Mouse (Mus musculus) CH12.LX (cell line): ENCODE results near the gene Tep1.

Experiments used
- CTCF ChIP-seq, 2 experiments: IDR thresholded peaks in 1 of 2; conservative IDR thresholded peaks in 1 of 2; 2 replicates each; pipeline ENCODE4 v1.5.1; 2011 to 2012; ENCODE audit warnings: low read depth in 2 of 2, low read length in 2 of 2, improper control_type of control experiment in 1 of 2, inconsistent platforms in 1 of 2, mild to moderate bottlenecking in 1 of 2, moderate library complexity in 1 of 2
- EP300 ChIP-seq: IDR thresholded peaks from 2 replicates; pipeline ENCODE4 v1.6.1; 2011; ENCODE audit warnings: low read length, improper control_type of control experiment
- IRF4 ChIP-seq: IDR thresholded peaks from 2 replicates; pipeline ENCODE4 v1.6.1; 2014; ENCODE audit warnings: low read depth, mild to moderate bottlenecking, inconsistent platforms, low read length, improper control_type of control experiment
- MAX ChIP-seq: IDR thresholded peaks from 2 replicates; pipeline ENCODE4 v1.6.1; 2011; ENCODE audit warnings: low read length, improper control_type of control experiment
- MEF2A ChIP-seq: IDR thresholded peaks from 2 replicates; pipeline ENCODE4 v1.6.1; 2014; ENCODE audit warnings: low read depth, mild to moderate bottlenecking, inconsistent platforms, low read length, improper control_type of control experiment, borderline replicate concordance
- MXI1 ChIP-seq: IDR thresholded peaks from 2 replicates; pipeline ENCODE4 v1.6.1; 2011; ENCODE audit warnings: mild to moderate bottlenecking, low read depth, low read length, improper control_type of control experiment
- NRF1 ChIP-seq: IDR thresholded peaks from 2 replicates; pipeline ENCODE4 v1.6.1; 2014; ENCODE audit warnings: low read depth, mild to moderate bottlenecking, inconsistent platforms, low read length, improper control_type of control experiment, moderate library complexity
- POLR2A ChIP-seq: IDR thresholded peaks from 2 replicates; pipeline ENCODE4 v1.6.1; 2011; ENCODE audit warnings: low read depth, mild to moderate bottlenecking, improper control_type of control experiment, low read length
- POLR2AphosphoS2 ChIP-seq: IDR thresholded peaks from 2 replicates; pipeline ENCODE4 v1.6.1; 2011; ENCODE audit warnings: low read depth, low read length, improper control_type of control experiment
- SMC3 ChIP-seq: IDR thresholded peaks from 2 replicates; pipeline ENCODE4 v1.6.1; 2011; ENCODE audit warnings: low read depth, low read length, improper control_type of control experiment
- TCF12 ChIP-seq: IDR thresholded peaks from 2 replicates; pipeline ENCODE4 v1.6.1; 2014; ENCODE audit warnings: low read depth, mild to moderate bottlenecking, inconsistent platforms, low read length, improper control_type of control experiment
- UBTF ChIP-seq: IDR thresholded peaks from 2 replicates; pipeline ENCODE4 v1.6.1; 2012; ENCODE audit warnings: low read depth, mild to moderate bottlenecking, inconsistent platforms, low read length, improper control_type of control experiment, moderate library complexity

- no peak for TF ChIP-seq TCF12
- TF ChIP-seq MXI1 = no peak
- TF ChIP-seq POLR2A = no peak
- no peak for TF ChIP-seq NRF1
- TF ChIP-seq MEF2A = no peak
- no peak for TF ChIP-seq MAX
- TF ChIP-seq EP300 = no peak
- TF ChIP-seq CTCF (conservative IDR thresholded peaks at IDR 0.05 in 1 of 2, IDR thresholded peaks at IDR 0.05 in 1 of 2; ENCODE audit: low read depth in 2 of 2, low read length in 2 of 2) = no peak
- no peak for TF ChIP-seq SMC3
- TF ChIP-seq UBTF = no peak
- no peak for TF ChIP-seq IRF4
- TF ChIP-seq POLR2AphosphoS2 = no peak
Observed at GRCm38 (mm10) chr14:50895985-50896746, 25.8 kb upstream of the Tep1 start.
